Mouse (Mus musculus) liver, embryonic 16.5 days (tissue): ENCODE results near the gene Prim1. TPM values are rescaled to one million over a fixed set of nuclear protein-coding genes. Genes with fewer than 3 reads are reported as not detected.

Experiments used
- ATAC-seq: fragments of 200-750 bp; cut with Nextera tagmentation; 2 replicates; pipeline ENCODE4 v1.8.0; 2017; ENCODE audit warnings: low read depth, mild to moderate bottlenecking, moderate number of reproducible peaks, moderate library complexity
- H3K27ac ChIP-seq: fragments of 300-500 bp; sonication (generic); 2 replicates; pipeline ENCODE4 v1.5.1; 2014; ENCODE audit warnings: mild to moderate bottlenecking, low read length
- H3K27me3 ChIP-seq: fragments of 300-500 bp; sonication (generic); 2 replicates; pipeline ENCODE4 v1.6.1; 2014; ENCODE audit warnings: low read depth, low read length, mixed read lengths; ENCODE audit not compliant: control insufficient read depth, insufficient read depth
- H3K36me3 ChIP-seq: fragments of 300-500 bp; sonication (generic); 2 replicates; pipeline ENCODE4 v1.6.1; 2014; ENCODE audit warnings: mild to moderate bottlenecking; ENCODE audit not compliant: control insufficient read depth, insufficient read depth
- H3K4me1 ChIP-seq: fragments of 300-500 bp; sonication (generic); 2 replicates; pipeline ENCODE4 v1.6.1; 2014; ENCODE audit warnings: low read depth, low read length, mixed read lengths; ENCODE audit not compliant: control insufficient read depth
- H3K4me2 ChIP-seq: fragments of 300-500 bp; sonication (generic); 2 replicates; pipeline ENCODE4 v1.6.1; 2014; ENCODE audit warnings: low read depth, low read length, mixed read lengths
- H3K4me3 ChIP-seq: fragments of 300-500 bp; sonication (generic); 2 replicates; pipeline ENCODE4 v1.5.1; 2014; ENCODE audit warnings: low read depth, mild to moderate bottlenecking, low read length
- H3K9ac ChIP-seq: fragments of 300-500 bp; sonication (generic); 2 replicates; pipeline ENCODE4 v1.6.1; 2014; ENCODE audit warnings: low read depth, low read length
- H3K9me3 ChIP-seq: fragments of 300-500 bp; sonication (generic); replicated peaks from 2 replicates; pipeline ENCODE4 v1.6.1; 2016; ENCODE audit warnings: low read length; ENCODE audit not compliant: control insufficient read depth
- WGBS: fragments of 180-500 bp; shearing (Covaris S2); extraction: QIAGEN DNeasy Blood & Tissue Kit; methylation state at CpG from one replicate; pipeline ENCODE4 v1.1.7; 2014; ENCODE audit not compliant: insufficient replicate concordance; 5-methylcytosine and 5-hydroxymethylcytosine counted together
- polyA plus RNA-seq: library from polyadenylated mRNA; unstranded; fragments of >200 nt; fragmentation: Nextera tagmentation; extraction: Ambion mirVana; gene quantifications from 2 replicates; pipeline ENCODE4 v1.2.1, GENCODE M21; 2015

The Prim1 gene
- polyA plus RNA-seq, 1 experiment from 2014 or later, result 60.8 TPM

DNA sequence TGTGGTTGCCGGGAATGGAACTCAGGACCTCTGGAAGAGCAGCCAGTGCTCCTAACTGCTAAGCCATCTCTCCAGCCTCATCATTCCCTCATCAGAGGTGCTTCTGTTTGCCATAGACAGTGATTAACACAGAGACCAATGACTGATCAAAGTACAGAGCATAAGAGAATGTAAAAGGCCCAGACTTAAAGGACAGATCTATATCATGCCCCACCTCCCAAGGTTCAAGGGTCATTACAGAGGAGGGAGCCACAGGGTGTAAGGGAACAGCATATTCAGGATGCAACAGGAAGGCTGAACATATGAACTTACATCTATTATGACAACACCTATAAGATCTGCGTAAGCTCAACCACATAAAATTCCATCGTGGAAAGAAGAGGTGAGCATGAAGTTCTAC, 18.3 kb upstream of the Prim1 start:
- Histone ChIP-seq H3K4me1 (no peaks in the 10 kb centered on the region), H3K4me2 (no peak overlapping the region), H3K9me3 (no peaks in the 10 kb centered on the region), H3K27ac (no peak overlapping the region), H3K9ac (no peak overlapping the region), H3K4me3 (no peak overlapping the region), H3K27me3 (no peaks in the 10 kb centered on the region), H3K36me3 (no peaks in the 10 kb centered on the region)
- 68% methylated on average over 3 of the region's 3 CpGs for WGBS
- ATAC-seq, result peak; percentile 70

DNA sequence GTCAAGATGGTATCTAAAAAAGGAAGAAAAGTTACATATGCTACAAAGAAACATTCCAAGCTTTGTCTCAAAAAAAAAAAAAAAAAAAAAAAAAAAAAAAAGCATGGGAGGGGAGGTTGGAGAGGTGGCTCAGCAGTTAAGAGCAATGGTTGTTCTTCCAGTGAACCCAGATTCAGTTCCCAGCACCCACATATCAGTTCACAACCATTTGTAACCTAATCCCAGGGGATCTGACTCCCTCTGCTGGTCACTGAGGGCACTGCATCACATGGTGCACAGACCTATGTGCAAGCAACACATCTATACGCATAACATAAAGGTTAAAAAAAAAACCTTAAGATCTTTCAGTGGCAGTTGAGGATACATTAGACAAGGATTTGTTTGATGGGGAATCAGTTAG, 16.7 kb upstream of the Prim1 start:
- no peaks in the 10 kb centered on the region for H3K27me3 ChIP-seq
- H3K4me3 ChIP-seq, result no peak overlapping the region
- no peaks in the 10 kb centered on the region for H3K9me3 ChIP-seq
- H3K9ac ChIP-seq, result no peak overlapping the region
- no peak overlapping the region for H3K27ac ChIP-seq
- WGBS, result 86% methylated on average over 1 of the region's 1 CpGs
- no peaks in the 10 kb centered on the region for H3K4me1 ChIP-seq
- no peak for ATAC-seq
- no peaks in the 10 kb centered on the region for H3K36me3 ChIP-seq
- no peak overlapping the region for H3K4me2 ChIP-seq

GRCm38 (mm10) chr10:128003281-128003801, 11.6 kb upstream of the Prim1 start:
- H3K4me1 ChIP-seq, result no peaks in the 10 kb centered on the region
- H3K9me3 ChIP-seq, result no peaks in the 10 kb centered on the region
- H3K4me2 ChIP-seq, result no peak overlapping the region
- H3K4me3 ChIP-seq, result no peak overlapping the region
- 0 out of 2 replicates have a peak overlapping the region, but pooled peaks have one; percentile 30 for H3K27ac ChIP-seq
- WGBS, result 42% methylated on average over 3 of the region's 3 CpGs
- H3K36me3 ChIP-seq, result no peaks in the 10 kb centered on the region
- peak; percentile 73 for ATAC-seq
- H3K9ac ChIP-seq, result no peak overlapping the region
- H3K27me3 ChIP-seq, result no peaks in the 10 kb centered on the region

- 53% methylated on average over 10 of the region's 10 CpGs for WGBS
- Histone ChIP-seq H3K4me1 (no peaks in the 10 kb centered on the region), H3K4me2 (no peak overlapping the region), H3K27ac (no peak overlapping the region), H3K9me3 (no peaks in the 10 kb centered on the region), H3K4me3 (no peak overlapping the region), H3K36me3 (no peaks in the 10 kb centered on the region), H3K9ac (no peak overlapping the region), H3K27me3 (no peaks in the 10 kb centered on the region)
- no peak for ATAC-seq
These were observed 10.1 kb upstream of the Prim1 start for GRCm38 (mm10) chr10:128004918-128005317.

GRCm38 (mm10) chr10:128005479-128005878, 9.5 kb upstream of the Prim1 start:
- Histone ChIP-seq H3K9ac (no peak overlapping the region), H3K4me2 (no peak overlapping the region), H3K27ac (no peak overlapping the region), H3K4me1 (no peaks in the 10 kb centered on the region), H3K9me3 (no peaks in the 10 kb centered on the region), H3K27me3 (no peaks in the 10 kb centered on the region), H3K36me3 (no peaks in the 10 kb centered on the region), H3K4me3 (no peak overlapping the region)
- 65% methylated on average over 8 of the region's 8 CpGs for WGBS
- no peak for ATAC-seq

DNA sequence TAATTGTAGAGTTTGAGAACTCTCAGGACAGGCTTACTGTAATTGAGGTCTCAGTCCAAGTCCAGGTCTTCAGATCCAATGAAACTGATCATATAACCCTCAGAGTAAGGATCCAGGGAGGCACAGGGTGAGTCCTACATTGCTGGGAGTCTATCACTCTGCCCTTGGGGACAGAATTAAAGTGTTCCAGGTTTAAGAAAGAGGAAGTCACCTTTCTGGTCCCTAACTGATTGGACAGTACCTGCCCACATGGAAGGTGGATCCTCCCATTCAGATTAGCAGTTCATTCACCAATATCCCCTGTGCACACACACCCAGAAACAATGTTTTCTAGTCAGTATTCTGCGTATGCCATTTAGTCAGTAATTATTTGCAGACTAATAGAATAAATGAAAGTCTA, 7.5 kb upstream of the Prim1 start, which contains the start of gene Hsd17b6:
Hsd17b6 (minus strand) TSS at position 166 of the 400 bp plus-strand sequence.
- WGBS, result 71% methylated on average over 1 of the region's 1 CpGs
- Histone ChIP-seq H3K27me3 (no peaks in the 10 kb centered on the region), H3K4me1 (no peaks in the 10 kb centered on the region), H3K36me3 (no peaks in the 10 kb centered on the region), H3K9me3 (no peaks in the 10 kb centered on the region), H3K4me3 (no peak within 1 kb of the TSS), H3K27ac (no peak within 1 kb of the TSS), H3K4me2 (no peak within 1 kb of the TSS), H3K9ac (no peak within 1 kb of the TSS)
- no peak for ATAC-seq

- 9% methylated on average over 4 of the region's 4 CpGs for WGBS
- H3K9ac ChIP-seq, result no peak overlapping the region
- no peaks in the 10 kb centered on the region for H3K27me3 ChIP-seq
- H3K27ac ChIP-seq, result no peak overlapping the region
- no peaks in the 10 kb centered on the region for H3K4me1 ChIP-seq
- H3K9me3 ChIP-seq, result no peaks in the 10 kb centered on the region
- H3K4me3 ChIP-seq, result no peak overlapping the region
- no peaks in the 10 kb centered on the region for H3K36me3 ChIP-seq
- ATAC-seq, result peak; percentile 47; the same call in 1 of the 2 replicates
- H3K4me2 ChIP-seq, result no peak overlapping the region
These were observed 6.6 kb upstream of the Prim1 start for GRCm38 (mm10) chr10:128008207-128008889.

DNA sequence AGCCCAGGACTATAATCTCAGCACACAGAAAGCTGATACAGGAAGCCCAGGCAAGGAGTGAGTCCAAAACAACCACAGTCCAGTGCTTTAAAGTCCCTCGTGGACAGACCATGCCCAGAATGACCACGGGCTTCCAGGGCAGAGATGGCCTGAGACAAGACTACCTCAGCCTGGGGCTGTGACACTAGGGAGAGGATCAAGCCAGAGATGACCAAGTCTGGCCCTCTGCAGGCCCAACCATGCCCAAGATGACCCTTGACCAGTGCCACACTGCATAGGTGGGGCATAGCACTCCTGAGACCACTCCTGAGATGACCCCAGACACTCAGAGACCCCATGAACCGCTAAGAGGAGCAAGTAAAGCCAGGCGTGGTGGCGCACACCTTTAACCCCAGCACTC, 5.2 kb upstream of the Prim1 start:
- no peak for ATAC-seq
- H3K4me1 ChIP-seq, result no peaks in the 10 kb centered on the region
- no peak overlapping the region for H3K4me3 ChIP-seq
- no peaks in the 10 kb centered on the region for H3K9me3 ChIP-seq
- no peak overlapping the region for H3K4me2 ChIP-seq
- H3K27me3 ChIP-seq, result no peaks in the 10 kb centered on the region
- H3K9ac ChIP-seq, result no peak overlapping the region
- H3K36me3 ChIP-seq, result no peaks in the 10 kb centered on the region
- H3K27ac ChIP-seq, result no peak overlapping the region
- 51% methylated on average over 5 of the region's 5 CpGs for WGBS

GRCm38 (mm10) chr10:128022196-128022595, 7.2 kb downstream of the Prim1 start:
- Histone ChIP-seq H3K36me3 (peaks cover 62% of the 10 kb centered on the region), H3K9me3 (no peaks in the 10 kb centered on the region)
- 87% methylated on average over 5 of the region's 5 CpGs for WGBS

More at GRCm38 (mm10) chr10:128022196-128022595, 7.2 kb downstream of the Prim1 start:
- Histone ChIP-seq H3K27ac (no peak overlapping the region), H3K4me1 (no peaks in the 10 kb centered on the region), H3K9ac (no peak overlapping the region), H3K27me3 (no peaks in the 10 kb centered on the region), H3K4me2 (no peak overlapping the region), H3K4me3 (no peak overlapping the region)
- ATAC-seq, result no peak
